Mouse (Mus musculus): ENCODE results near the gene Atg2a. TPM values are rescaled to one million over a fixed set of nuclear protein-coding genes. Genes with fewer than 3 reads are reported as not detected.

Gene Atg2a
- total RNA-seq, 1 experiment from 2014 or later = 49.3 TPM

DNA sequence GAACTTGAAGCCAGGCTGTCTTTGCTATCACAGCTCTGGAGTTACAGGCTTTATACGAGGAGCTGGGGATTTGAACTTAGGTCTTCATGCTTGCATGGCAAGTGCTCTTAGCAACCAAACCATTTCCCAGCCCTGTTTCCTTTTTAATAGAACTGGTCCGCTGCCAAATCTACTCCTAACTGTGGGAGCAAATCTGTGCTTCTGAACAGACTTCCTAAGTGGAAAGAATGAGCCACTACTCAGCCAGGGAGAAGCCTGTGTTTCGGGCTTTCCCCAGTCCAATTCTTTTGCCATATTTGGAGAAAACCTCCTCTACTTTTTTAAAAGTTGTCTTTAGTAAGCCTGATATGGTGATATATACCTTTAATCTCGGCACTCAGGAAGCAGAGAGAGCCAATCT lies 31.3 kb downstream of the Atg2a start:
- ATAC-seq (ENCODE audit: extremely low read depth, insufficient number of reproducible peaks, low FRiP score, poor library complexity, severe bottlenecking) = no peak

DNA sequence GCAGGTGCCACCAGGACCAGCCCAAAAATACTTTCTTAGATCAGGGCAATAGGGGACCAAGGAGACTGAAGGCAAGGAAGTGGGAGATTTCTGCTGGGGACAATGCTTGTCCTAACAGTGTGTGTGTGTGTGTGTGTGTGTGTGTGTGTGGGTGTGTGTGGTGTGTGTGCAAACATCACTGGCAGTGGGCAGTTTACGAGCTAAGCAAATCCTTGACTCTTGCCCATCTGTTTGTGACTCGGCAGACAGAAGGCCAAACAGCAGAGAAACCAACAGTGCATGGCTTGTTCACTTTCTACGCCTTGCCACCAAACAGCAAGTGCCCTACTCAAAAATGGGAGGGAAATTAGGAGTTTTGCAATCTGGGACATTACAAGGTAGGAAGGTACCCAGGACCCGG lies 32.1 kb downstream of the Atg2a start:
- no peak for ATAC-seq (ENCODE audit: extremely low read depth, insufficient number of reproducible peaks, low FRiP score, poor library complexity, severe bottlenecking)

DNA sequence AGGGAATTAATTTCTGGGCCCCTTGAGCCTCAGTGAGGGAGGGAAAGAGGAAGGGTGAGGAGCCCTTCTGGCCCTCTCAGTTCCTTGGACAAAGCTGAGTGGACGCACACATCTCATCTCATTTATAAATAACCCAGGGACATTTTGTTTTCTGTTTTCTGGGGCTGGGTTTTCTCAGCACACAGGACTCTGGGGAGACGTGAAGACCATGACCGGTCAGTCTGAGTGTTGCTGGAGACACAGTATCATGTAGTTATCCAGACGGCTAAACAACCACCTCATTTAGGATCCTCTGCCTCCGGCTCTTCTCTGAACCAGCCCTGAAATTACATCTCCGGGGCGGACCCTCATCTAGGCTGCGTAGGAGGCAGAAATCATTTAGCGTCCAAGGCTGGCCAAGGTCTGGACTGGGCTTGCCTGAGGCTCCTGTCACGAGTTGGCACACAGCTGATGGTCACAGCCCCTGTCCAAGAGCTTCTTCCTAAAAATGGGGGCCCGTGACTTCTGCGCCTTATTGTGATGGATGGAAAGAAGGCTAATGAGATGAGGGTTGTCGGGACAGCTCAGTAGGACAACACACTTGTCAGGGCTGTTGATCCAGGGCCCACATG lies 32.6 kb downstream of the Atg2a start:
- no peak for ATAC-seq (ENCODE audit: extremely low read depth, insufficient number of reproducible peaks, low FRiP score, poor library complexity, severe bottlenecking)

DNA sequence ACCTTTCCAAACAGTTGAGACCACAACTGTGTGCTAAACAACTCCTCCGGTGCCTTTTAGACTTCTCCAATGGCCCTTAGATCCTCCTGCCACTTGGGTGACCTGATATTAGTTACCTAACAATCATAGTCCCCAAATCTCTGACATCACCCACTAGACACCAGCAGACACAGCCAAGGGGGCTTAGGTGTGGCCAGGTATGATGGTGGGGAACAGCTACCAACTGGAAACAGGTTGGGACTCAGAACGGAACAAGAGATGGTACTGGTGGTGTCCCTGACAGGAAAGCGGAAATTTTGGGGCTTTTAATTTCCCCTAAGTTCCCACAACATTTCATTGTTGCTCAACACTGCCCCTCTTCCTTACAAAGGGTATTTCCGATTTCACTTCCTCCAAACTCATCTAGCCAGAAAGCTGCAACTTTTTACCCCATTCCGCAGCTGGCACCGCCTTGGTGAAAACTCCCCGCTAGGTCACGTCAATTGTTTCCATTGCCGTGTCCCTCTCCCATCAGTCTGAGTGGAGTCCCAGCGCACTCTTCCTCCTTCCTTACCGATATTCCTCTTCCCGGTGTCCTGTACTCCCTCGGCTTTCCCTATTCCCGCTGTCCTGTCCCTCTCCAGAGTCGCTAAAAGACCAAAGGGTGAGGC lies 34.4 kb downstream of the Atg2a start:
- peak; percentile 27 for ATAC-seq (ENCODE audit: extremely low read depth, insufficient number of reproducible peaks, low FRiP score, poor library complexity, severe bottlenecking)

DNA sequence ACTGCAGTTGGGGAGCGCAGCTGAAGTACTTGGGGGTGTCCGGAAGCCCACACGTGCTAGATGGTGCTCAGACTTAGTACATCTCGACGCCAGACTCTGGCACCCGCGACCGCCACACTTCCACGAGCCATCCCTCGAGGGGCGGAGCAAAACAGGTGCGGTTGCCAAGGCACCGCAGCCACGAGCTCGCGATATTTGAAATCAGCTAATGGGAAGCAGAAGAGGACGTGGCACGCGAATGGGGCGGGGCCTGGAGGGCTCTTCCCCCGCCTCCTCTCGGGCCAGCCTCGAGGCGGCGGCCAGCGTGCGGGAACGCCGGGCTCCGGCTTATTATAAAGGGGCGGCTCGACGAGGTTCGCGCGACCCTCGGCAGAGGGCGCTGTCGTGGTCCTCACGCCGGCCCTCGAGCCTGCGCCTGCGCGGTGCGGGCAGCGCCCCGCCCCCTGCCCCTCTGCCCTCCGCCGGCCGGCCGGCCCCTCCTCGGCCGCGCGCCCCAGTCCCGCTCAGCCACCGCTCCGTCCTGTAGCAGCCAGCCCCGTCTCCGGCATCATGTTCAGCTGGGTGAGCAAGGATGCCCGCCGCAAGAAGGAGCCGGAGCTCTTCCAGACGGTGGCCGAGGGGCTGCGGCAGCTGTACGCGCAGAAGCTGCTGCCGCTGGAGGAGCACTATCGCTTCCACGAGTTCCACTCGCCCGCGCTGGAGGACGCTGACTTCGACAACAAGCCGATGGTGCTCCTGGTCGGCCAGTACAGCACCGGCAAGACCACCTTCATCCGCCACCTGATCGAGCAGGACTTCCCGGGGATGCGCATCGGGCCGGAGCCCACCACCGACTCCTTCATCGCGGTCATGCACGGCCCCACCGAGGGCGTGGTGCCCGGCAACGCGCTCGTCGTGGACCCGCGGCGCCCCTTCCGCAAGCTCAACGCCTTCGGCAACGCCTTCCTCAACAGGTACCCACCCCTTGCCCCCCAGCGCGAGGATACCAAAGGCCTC lies 35.3 kb downstream of the Atg2a start, which contains the start of gene Ehd1:
Ehd1 (plus strand) TSS at position 300 of the 996 bp plus-strand sequence.
- peak; percentile 81 for ATAC-seq (ENCODE audit: extremely low read depth, insufficient number of reproducible peaks, low FRiP score, poor library complexity, severe bottlenecking)

- ATAC-seq (ENCODE audit: extremely low read depth, insufficient number of reproducible peaks, low FRiP score, poor library complexity, severe bottlenecking) = peak; percentile 36; the same call in 1 of the 2 replicates
Measured at GRCm38 (mm10) chr19:6277661-6278438, 36.4 kb downstream of the Atg2a start.

- no peak for ATAC-seq (ENCODE audit: extremely low read depth, insufficient number of reproducible peaks, low FRiP score, poor library complexity, severe bottlenecking)
Measured at GRCm38 (mm10) chr19:6278439-6279073, 37.1 kb downstream of the Atg2a start.

GRCm38 (mm10) chr19:6279481-6280144 lies 38.1 kb downstream of the Atg2a start:
- no peak for ATAC-seq (ENCODE audit: extremely low read depth, insufficient number of reproducible peaks, low FRiP score, poor library complexity, severe bottlenecking)

DNA sequence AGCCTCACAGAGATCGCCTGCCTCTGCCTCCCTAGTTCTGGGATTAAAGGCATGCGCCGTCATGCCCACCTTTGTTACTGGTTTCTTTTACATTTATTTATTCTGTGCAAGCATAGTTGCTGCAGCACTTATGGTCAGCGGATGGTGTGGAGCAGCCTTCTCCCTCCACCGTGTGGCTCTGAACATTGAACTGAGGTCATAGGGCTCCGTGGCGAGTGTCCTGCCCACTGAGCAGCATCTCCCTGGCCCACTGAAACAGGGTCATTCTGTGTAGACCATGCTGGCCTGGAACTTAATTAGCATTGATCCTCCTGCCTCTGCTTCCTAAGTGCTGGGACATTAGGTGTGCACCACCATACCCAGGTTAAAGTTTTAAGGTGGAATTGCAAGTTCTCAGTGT lies 39.1 kb downstream of the Atg2a start:
- ATAC-seq (ENCODE audit: extremely low read depth, insufficient number of reproducible peaks, low FRiP score, poor library complexity, severe bottlenecking) = no peak

- ATAC-seq (ENCODE audit: extremely low read depth, insufficient number of reproducible peaks, low FRiP score, poor library complexity, severe bottlenecking) = no peak
Measured at GRCm38 (mm10) chr19:6281122-6282020, 39.9 kb downstream of the Atg2a start.

DNA sequence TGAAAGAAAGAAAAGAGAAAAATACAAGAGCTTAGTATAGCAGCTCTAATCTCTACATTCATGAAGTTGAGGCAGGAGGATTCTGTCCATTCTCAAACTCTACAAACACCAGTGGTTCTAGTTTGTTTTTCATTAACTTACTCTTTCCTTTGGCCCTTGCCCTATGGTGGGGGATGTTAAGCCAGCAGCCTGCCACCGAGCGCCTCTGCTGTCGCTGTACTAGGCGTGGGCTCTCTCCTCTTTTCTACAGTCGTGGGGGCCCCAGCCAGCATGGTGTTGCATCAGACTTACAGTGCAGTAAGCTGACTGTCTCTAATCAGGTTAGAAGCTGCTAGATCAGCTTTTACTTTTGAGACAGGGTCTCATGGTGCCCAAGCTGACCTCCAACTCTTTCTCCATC lies 41.5 kb downstream of the Atg2a start:
- no peak for ATAC-seq (ENCODE audit: extremely low read depth, insufficient number of reproducible peaks, low FRiP score, poor library complexity, severe bottlenecking)

DNA sequence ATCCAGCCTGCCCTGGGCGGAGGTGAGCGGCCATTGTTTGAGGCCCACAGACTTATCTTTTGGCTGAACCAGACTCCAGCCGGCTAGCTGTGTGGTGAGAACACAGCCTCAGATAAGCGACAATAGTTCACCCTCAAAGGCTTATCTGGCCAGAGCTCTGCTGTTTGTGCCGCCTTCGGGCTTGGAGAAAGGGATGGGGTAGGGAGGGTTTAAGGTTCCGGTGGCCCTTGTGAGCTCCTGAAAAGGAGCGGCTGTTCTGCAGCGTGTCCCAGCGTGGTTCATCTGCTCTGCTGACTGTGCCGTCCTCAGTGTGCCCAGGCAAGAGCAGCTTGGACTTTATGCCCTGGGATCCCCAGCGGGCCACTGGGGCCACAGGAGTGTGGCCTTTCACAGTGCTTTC lies 43.0 kb downstream of the Atg2a start:
- no peak for ATAC-seq (ENCODE audit: extremely low read depth, insufficient number of reproducible peaks, low FRiP score, poor library complexity, severe bottlenecking)

DNA sequence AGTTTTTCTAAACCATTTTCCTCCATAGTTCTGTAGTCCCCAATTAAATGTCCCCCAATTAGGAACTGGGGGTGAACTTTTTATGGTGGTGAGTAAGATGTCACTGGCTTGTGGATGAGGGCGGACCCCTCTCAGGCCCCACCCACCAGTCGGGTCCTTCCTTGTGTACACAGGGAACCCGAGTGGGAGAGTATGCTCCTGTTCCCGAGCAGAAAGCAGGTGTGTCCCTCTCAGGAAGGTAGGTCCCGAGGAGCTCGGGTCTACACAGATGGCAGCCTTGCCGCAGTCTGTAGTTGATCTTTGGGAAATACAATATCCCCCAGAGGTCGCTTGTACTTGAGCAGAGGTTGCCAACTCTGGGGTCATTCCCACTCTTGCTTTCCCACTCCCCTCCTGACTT lies 43.8 kb downstream of the Atg2a start:
- ATAC-seq (ENCODE audit: extremely low read depth, insufficient number of reproducible peaks, low FRiP score, poor library complexity, severe bottlenecking) = no peak

GRCm38 (mm10) chr19:6285632-6286433 lies 44.4 kb downstream of the Atg2a start:
- ATAC-seq (ENCODE audit: extremely low read depth, insufficient number of reproducible peaks, low FRiP score, poor library complexity, severe bottlenecking) = no peak

DNA sequence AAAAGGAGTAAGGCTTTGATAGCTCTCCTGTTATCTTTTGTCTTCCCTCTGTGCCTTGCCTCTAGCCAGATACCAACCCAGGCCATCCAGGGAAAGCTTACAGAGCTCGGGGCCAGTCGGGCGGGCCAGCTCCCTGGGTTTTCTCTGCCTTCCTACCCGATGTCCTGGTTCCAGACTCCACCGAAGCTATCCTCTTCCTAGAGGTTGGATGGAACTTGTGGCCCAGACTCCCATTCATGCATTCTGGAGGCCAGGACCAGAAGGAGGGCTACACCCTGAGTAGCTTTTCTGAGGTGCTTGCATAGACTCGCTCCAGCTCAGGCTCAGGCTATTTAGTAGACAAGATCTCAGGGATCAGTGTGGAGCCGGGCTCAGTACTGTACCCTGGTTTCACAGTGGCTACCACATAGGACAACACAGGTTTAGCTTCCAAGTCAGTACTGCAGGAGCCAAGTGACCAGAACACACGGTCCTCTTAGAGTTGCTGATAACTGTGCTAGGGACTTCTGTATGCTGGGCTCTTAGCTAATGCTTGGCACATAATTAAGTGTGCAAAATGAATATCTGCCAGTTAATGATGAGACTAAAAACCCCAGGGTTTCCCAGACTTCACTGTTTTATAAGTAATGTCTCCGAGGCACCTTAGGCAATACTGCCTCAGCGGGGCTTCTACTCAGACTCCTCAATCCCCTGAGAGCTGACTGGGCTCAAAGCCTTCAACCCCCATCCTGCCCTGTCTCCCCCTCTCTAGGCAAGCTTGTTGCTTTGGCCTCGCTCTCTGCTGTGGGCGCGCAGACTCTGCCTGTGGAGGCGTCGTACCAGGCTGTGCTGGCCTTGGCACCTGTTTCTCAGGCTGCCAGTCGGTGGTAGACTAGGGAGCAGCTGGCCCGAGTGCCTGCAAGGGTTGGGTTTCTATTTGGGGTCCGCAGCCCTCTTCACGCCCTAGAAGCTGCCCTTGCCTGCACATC lies 45.2 kb downstream of the Atg2a start:
- no peak for ATAC-seq (ENCODE audit: extremely low read depth, insufficient number of reproducible peaks, low FRiP score, poor library complexity, severe bottlenecking)

Data from neutrophil, adult 5-6 weeks (primary cell).